35 mouse cellular contexts compared by ENCODE assay signal in genomic region chr17:75345116-75345515, GRCm38 (mm10).
DNase-seq lines count a peak whose midpoint lies in the region; ATAC-seq and TF ChIP-seq lines count a peak whose summit lies in the region.
"Had no signal": no experiment of that assay in that cellular context is flagged by ENCODE, and none has a peak within 500 bp of the region (broad histone marks: within the 10 kb centered on the region; RNA-seq: fewer than 3 reads in every experiment).

No protein-coding gene starts in this region.

- H3K4me2 ChIP-seq in stomach, postnatal 0 days (replicated peaks; ENCODE audit: low read depth): no peak overlapping the region
- H3K4me2 ChIP-seq in intestine, embryonic 15.5 days (replicated peaks): no peak overlapping the region
- H3K4me2 ChIP-seq: embryonic facial prominence, embryonic 12.5 days; forebrain, embryonic 12.5 days; heart, embryonic 13.5 days; hindbrain, embryonic 15.5 days; kidney, embryonic 15.5 days had no signal

- no peaks in the 10 kb centered on the region for H3K27me3 ChIP-seq in stomach, postnatal 0 days (ENCODE audit: control insufficient read depth, insufficient read depth, low read length)
- no peaks in the 10 kb centered on the region for H3K27me3 ChIP-seq in intestine, embryonic 15.5 days (replicated peaks)
- H3K27me3 ChIP-seq: CH12.LX; embryonic facial prominence, embryonic 12.5 days; forebrain, embryonic 12.5 days; heart, embryonic 13.5 days; hindbrain, embryonic 15.5 days; kidney, embryonic 15.5 days had no signal

- intact Hi-C loops in heart, postnatal 25 days (cut with DNase I): no loop called here

- H3K27ac ChIP-seq in stomach, postnatal 0 days (replicated peaks): no peak overlapping the region
- H3K27ac ChIP-seq in intestine, embryonic 15.5 days: no peak overlapping the region
- H3K27ac ChIP-seq: embryonic facial prominence, embryonic 12.5 days; forebrain, embryonic 12.5 days; heart, embryonic 13.5 days; hindbrain, embryonic 10.5 days; hindbrain, embryonic 15.5 days; kidney, embryonic 15.5 days; liver, embryonic 14.5 days; macrophage had no signal

- no peak for TF ChIP-seq EP300 in stomach, postnatal 0 days (optimal IDR thresholded peaks at IDR 0.05)

- H3K36me3 ChIP-seq in stomach, postnatal 0 days (ENCODE audit: control insufficient read depth, insufficient read depth, low read length): no peaks in the 10 kb centered on the region
- no peaks in the 10 kb centered on the region for H3K36me3 ChIP-seq in intestine, embryonic 15.5 days
- H3K36me3 ChIP-seq: forebrain, embryonic 12.5 days; hindbrain, embryonic 10.5 days; hindbrain, embryonic 15.5 days had no signal

- peak; percentile 26; the same call in 1 of the 2 replicates for ATAC-seq in stomach, postnatal 0 days (ENCODE audit: low FRiP score, low TSS enrichment)
- no peak for ATAC-seq in intestine, embryonic 15.5 days
- ATAC-seq: forebrain, postnatal 0 days; inflammation-experienced regulatory T-cells, adult 6 months had no signal

- 40% methylated on average over 3 of the region's 3 CpGs for WGBS in stomach, postnatal 0 days
- WGBS in intestine, embryonic 15.5 days: 69% methylated on average over 3 of the region's 3 CpGs

- TF ChIP-seq CTCF in stomach, postnatal 0 days (IDR thresholded peaks at IDR 0.05; ENCODE audit: low read depth): no peak

- no peaks in the 10 kb centered on the region for H3K4me1 ChIP-seq in stomach, postnatal 0 days (replicated peaks; ENCODE audit: control insufficient read depth, insufficient read depth)
- H3K4me1 ChIP-seq in intestine, embryonic 15.5 days (replicated peaks): no peaks in the 10 kb centered on the region
- H3K4me1 ChIP-seq: embryonic facial prominence, embryonic 12.5 days; forebrain, embryonic 12.5 days; hindbrain, embryonic 10.5 days; hindbrain, embryonic 15.5 days; kidney, embryonic 15.5 days had no signal

- H3K9me3 ChIP-seq in stomach, postnatal 0 days (ENCODE audit: control insufficient read depth, low read length): no peaks in the 10 kb centered on the region
- no peaks in the 10 kb centered on the region for H3K9me3 ChIP-seq in intestine, embryonic 15.5 days
- H3K9me3 ChIP-seq: forebrain, embryonic 12.5 days; hindbrain, embryonic 15.5 days; kidney, embryonic 15.5 days had no signal

- H3K4me3 ChIP-seq in stomach, postnatal 0 days (ENCODE audit: low read depth, low read length): no peak overlapping the region
- H3K4me3 ChIP-seq in intestine, embryonic 15.5 days (replicated peaks): no peak overlapping the region
- H3K4me3 ChIP-seq: embryonic facial prominence, embryonic 12.5 days; erythroblast, embryonic 14.5 days; forebrain, embryonic 12.5 days; heart, embryonic 13.5 days; hindbrain, embryonic 10.5 days; hindbrain, embryonic 15.5 days; kidney, embryonic 15.5 days had no signal

- no peak overlapping the region for H3K9ac ChIP-seq in stomach, postnatal 0 days (ENCODE audit: low read length)
- no peak overlapping the region for H3K9ac ChIP-seq in intestine, embryonic 15.5 days
- H3K9ac ChIP-seq: embryonic facial prominence, embryonic 12.5 days; forebrain, embryonic 12.5 days; forebrain, postnatal 0 days; heart, embryonic 13.5 days; hindbrain, embryonic 15.5 days; kidney, embryonic 15.5 days; liver, embryonic 14.5 days had no signal

- DNase-seq in heart, adult 11 months: peak; percentile 71
- no peak for DNase-seq in heart, postnatal 25 days (ENCODE audit: low spot score)
- DNase-seq in 3T3-L1 (ENCODE audit: low read depth, low spot score): peak; percentile 85
- DNase-seq in adipocyte (ENCODE audit: low spot score): peak; percentile 20
- DNase-seq in stomach, postnatal 0 days (ENCODE audit: low spot score): no peak
- DNase-seq in natural killer cell, adult 2 months (ENCODE audit: low spot score in 2 of 2): no peak
- DNase-seq: adrenal gland, adult 2 months; adrenal gland, postnatal 36 days; cerebellum, adult 8-10 months; cerebellum, postnatal 25 days; forebrain, postnatal 0 days; gastrocnemius, postnatal 25 days; heart, adult 18-20 months; heart, postnatal 10 days; kidney, adult 18-20 months; kidney, postnatal 25 days; lung, adult 2 months; lung, postnatal 10 days; midbrain, embryonic 14.5 days; right cerebral cortex, postnatal 25 days; spleen, adult 18-20 months; thymus, adult 18-20 months; thymus, postnatal 25 days had no signal

Comparison
In these comparisons a context has a peak if more than half of its experiments do, and no peak if none do; other contexts are left out.
1. DNase-seq: peak in heart, adult 11 months (single experiment), 3T3-L1 (single experiment) and adipocyte (single experiment); none in heart, postnatal 25 days (single experiment), stomach, postnatal 0 days (single experiment) and natural killer cell, adult 2 months (0 of 2).